Mouse (Mus musculus) megakaryocyte, embryonic 14.5 days (primary cell): ENCODE data around the gene Pias3.

Experiments used
- FLI1 ChIP-seq: IDR thresholded peaks from 2 replicates; pipeline ENCODE4 v1.6.1; 2012; ENCODE audit warnings: low read length, inconsistent platforms, mixed read lengths
- GATA1 ChIP-seq: IDR thresholded peaks from 3 replicates; pipeline ENCODE4 v1.6.1; 2012; ENCODE audit warnings: mixed read lengths, low read length, inconsistent platforms, borderline replicate concordance

DNA sequence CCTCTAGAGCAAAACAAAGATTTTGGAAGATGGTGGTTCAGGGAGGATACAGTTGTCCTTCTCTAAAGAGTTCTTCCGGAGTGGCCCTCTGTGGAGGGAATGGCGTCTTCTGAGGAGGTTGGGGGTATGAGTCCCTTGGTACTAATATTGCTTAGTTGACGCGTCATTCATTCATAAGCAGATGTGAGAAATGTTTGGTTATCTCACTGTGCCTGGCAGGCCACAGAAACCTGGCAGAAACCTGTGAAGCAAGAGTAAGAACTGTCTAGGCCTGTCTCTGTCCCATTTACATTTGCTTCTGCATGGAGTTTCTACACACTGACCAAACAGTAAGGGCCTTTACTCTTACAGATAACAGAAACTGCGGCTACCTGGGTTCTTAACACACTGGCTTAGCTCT is 24.7 kb upstream of the Pias3 start:
- no peak for TF ChIP-seq GATA1
- TF ChIP-seq FLI1: no peak
